Mouse (Mus musculus) yolk sac, embryonic 10.5 days (tissue): Measurements from ENCODE around the gene Adra2a.

Source experiments
- DNase-seq: peaks from one replicate; pipeline ENCODE4 v3.0.0-alpha.2; 2017; ENCODE audit warnings: low spot score

Gene Adra2a

DNA sequence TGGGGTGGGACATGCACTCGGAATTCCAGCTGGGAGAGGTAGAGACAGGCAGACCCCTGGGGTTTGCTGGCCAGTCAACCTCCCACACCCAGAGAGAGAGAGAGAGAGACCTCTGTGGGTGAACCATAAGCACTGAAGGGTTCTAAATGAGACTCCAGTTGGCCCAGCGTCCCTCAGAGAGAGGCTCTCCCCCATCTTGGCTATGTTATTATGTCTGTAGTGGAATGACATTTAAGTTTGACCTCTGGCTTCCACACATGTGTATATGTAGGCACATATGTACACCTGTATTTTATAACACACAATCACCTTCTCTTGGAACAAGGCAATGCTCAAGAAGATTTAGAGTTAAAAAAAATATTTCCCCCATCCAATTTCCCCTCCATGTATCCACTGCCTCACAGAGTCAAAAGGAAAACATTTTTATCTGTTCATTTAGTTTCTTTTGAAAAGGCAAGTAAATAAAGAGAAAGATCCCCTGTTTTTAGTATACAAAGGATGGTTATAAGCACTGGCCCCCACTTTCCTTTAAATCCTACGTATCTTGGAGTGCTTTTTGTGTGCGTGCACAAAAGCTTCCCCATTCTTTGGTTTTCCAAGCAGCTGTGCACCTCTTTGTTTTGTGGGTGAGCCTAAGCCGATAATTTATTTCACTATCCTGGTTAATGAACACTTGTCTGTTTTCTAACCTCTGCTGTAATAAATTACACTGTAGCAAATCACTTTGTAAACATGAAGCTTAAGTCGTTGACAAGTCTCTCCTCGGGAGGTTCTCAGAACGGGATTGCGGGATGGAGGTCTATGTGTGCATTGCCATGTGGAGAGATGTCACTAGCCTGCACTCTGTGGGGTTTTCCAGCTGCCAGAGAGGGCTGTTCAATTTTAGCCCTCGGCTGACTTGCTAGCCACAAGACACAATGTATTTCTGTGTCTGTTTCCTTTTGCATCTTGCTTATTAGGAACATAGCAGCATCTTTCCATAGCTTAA, 32.7 kb downstream of the Adra2a start:
- no peak for DNase-seq

DNA sequence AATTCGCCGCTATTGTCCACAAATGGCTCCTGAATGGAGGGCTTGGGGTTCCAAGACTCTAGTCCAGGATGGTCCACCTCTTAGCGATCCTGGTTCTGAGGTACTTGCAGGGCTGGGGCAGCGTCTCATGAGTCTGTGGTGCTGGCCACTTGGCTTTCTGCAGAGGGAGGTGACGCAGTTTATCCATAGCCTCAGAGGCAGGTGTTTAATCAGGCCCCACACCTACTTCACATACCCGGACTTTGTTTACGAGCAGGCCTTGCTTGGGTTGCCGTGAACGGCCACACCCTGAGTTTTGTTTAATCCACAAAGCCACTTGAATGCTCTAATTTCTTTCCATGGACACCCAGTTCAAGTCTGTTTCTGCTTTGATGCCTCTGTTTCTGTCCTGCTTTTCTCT, 37.4 kb downstream of the Adra2a start:
- DNase-seq = no peak

DNA sequence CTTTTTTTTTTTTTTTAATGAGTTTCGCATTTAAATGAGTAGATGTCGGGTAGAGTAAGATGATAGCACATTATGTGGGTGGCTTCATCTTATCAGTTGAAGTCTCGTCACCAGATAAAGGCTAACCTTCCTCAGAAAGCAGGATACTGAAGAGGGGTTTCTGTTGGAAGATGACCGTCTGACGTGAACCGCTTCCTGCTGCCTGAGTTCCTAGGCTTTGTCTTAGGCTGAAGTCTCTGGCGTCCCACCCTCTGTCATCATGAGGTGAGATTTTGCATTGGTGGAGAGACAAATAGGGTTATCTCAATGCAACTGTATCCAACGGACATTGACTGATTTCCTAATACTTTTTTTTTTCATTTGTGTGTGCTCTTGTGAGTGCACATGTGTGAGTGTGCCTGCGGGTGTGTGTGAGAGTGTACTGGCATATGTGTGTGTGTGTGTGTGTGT, 37.8 kb downstream of the Adra2a start:
- no peak for DNase-seq

DNA sequence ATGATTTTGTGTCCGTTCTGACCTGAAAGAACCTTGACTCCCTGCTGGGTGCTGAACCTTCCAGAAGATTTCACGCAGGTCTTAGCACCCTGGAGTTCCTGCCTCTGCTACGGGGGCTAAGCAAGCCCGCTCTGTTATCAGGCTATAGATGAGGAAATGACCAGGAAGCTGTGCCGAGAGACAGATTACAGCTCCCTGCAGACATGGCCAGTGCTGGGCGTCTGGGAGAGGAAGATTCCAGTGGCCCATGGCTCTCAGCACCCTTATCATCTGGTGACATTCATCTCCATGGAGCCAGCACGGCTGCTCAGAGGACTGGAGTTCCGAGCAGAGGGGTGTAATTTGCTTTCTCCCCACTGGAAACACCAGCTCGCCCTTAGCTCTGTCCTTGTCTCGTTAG, 43.4 kb downstream of the Adra2a start:
- peak; percentile 6 for DNase-seq

DNA sequence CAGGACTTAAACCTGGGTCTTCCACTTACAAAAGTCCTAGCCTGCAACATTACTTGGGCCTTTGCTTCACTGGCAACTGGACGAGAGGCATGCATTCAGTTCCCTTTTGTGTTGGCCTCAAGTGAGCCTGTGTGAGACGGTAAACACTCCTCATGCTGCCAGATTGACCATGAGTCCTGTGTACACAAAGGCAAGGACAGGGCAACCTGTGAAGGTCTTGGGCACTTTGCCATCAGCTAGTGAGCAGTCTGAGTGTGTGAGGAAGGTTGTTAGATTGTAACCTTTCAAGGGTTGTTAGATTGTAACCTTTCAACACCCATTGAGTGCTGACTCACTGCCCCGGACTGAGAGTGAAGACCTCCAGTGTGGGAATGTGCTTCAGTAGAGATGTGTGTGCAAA, 49.6 kb downstream of the Adra2a start:
- no peak for DNase-seq

DNA sequence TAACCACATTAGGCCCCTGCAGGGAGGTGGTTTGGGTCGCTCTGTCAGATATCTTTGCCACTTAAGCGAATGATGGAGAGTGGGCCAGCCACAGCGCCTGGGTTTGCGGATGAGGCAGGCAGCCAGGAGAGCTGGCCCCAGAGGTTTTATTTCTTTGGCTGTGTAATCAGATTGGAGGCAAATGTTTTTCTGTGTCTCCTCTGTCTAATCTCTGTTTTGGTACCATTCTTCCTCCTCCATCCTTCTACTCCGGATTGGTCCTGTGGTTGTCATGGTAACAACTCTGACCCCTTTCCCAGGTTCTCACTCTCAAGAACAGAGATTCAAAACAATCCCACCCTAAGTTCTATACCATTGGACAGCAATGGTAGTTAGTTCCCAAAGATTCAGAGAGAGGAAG, 51.8 kb downstream of the Adra2a start:
- DNase-seq = no peak

DNA sequence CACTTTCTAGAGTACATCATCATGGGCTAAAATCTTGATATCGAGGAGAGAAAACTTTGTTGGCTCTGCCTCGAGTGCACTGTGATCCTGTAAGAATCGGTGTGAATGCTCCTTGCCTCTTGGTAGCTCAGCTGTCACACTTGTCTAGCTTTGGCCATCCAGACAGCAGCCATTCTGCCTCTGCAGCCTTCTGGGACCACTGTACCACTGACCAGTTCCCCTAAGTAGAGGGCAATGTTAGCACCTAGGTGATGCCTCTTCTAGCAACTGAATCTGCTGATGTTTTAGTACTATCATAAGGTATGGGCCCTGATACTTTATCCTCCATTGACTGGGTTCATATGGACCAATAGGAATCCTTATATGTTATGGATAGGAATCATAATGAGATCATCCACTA, 54.4 kb downstream of the Adra2a start:
- no peak for DNase-seq
